Mouse (Mus musculus) heart, adult 2 months (tissue): ENCODE measurements around the gene Dars.

Experiments
- CTCF ChIP-seq: fragments of 200-600 bp; IDR thresholded peaks from 2 replicates; pipeline ENCODE4 v1.8.1; 2022; ENCODE audit warnings: antibody characterized with exemption, mild to moderate bottlenecking, moderate library complexity
- EP300 ChIP-seq: fragments of 200-500 bp; IDR thresholded peaks from 2 replicates; pipeline ENCODE4 v1.6.1; 2011; ENCODE audit warnings: low read depth, low read length, control low read depth; ENCODE audit not compliant: insufficient read depth
- POLR2A ChIP-seq: fragments of 200-500 bp; IDR thresholded peaks from 2 replicates; pipeline ENCODE4 v1.6.1; 2011; ENCODE audit warnings: mild to moderate bottlenecking, low read depth, low read length, control low read depth; ENCODE audit not compliant: insufficient read depth

DNA sequence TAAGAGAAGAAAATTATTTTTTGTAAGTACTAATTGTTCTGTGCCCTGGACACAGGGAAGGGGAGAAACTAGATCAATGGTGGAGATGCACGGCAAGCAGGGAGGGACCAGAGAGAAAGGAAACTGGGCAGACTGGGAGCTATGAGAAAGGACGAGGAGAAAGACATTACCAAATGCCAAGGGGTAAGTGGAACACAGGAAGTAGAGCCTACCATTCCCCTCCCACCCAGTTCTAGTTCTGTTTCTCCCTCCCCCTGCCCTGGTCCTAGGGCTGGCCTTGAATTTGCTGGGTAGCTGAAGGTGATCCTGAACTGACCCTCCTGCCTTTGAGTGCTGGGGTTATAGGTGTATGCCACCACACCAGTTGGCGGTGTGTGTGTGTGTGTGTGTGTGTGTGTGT lies 45.2 kb upstream of the Dars start:
- TF ChIP-seq CTCF (no peak), POLR2A (no peak), EP300 (no peak)
